Mouse (Mus musculus): ENCODE measurements around the gene Arl4a. TPM values are rescaled to one million over a fixed set of nuclear protein-coding genes. Genes with fewer than 3 reads are reported as not detected.

Gene Arl4a
- 23.5 and 23.8 TPM in 2 replicates for polyA plus RNA-seq (2016; fragmentation: Nextera tagmentation; extraction: Ambion mirVana)

GRCm38 (mm10) chr12:40037876-40038463, at the start of gene Arl4a:
Arl4a (minus strand) TSS chr12:40038025.
- under 1% methylated on average over 68 of the region's 68 CpGs for WGBS
- peak within 1 kb of the TSS; percentile 84 for H3K4me3 ChIP-seq
- peaks cover 8% of the 10 kb centered on the region for H3K4me1 ChIP-seq
- H3K27ac ChIP-seq (replicated peaks) = peak within 1 kb of the TSS; percentile 89
- 0 out of 2 replicates have a peak, but pooled peaks cover 7% of the 10 kb centered on the region for H3K27me3 ChIP-seq (replicated peaks; ENCODE audit: low read depth, poor library complexity, severe bottlenecking)
- DNase-seq (ENCODE audit: low spot score) = peak; percentile 92
- H3K36me3 ChIP-seq (replicated peaks) = no peaks in the 10 kb centered on the region
- H3K9me3 ChIP-seq = no peaks in the 10 kb centered on the region

GRCm38 (mm10) chr12:40085731-40086322, 48.0 kb upstream of the Arl4a start:
- 78% methylated on average over 5 of the region's 5 CpGs for WGBS
- Histone ChIP-seq H3K36me3 (replicated peaks) (no peaks in the 10 kb centered on the region), H3K9me3 (no peaks in the 10 kb centered on the region), H3K27ac (replicated peaks) (no peak overlapping the region), H3K4me1 (no peaks in the 10 kb centered on the region), H3K27me3 (replicated peaks; ENCODE audit: low read depth, poor library complexity, severe bottlenecking) (no peaks in the 10 kb centered on the region), H3K4me3 (no peak overlapping the region)
- DNase-seq (ENCODE audit: low spot score) = no peak

- no peak for DNase-seq (ENCODE audit: low spot score)
- no peaks in the 10 kb centered on the region for H3K36me3 ChIP-seq (replicated peaks)
- no peaks in the 10 kb centered on the region for H3K9me3 ChIP-seq
- WGBS = 58% methylated on average over 5 of the region's 6 CpGs
- H3K4me3 ChIP-seq = no peak overlapping the region
- no peaks in the 10 kb centered on the region for H3K27me3 ChIP-seq (replicated peaks; ENCODE audit: low read depth, poor library complexity, severe bottlenecking)
- no peak overlapping the region for H3K27ac ChIP-seq (replicated peaks)
- H3K4me1 ChIP-seq = no peaks in the 10 kb centered on the region
Measured at GRCm38 (mm10) chr12:40082453-40083238, 44.8 kb upstream of the Arl4a start.

- Histone ChIP-seq H3K9me3 (no peaks in the 10 kb centered on the region), H3K27me3 (replicated peaks; ENCODE audit: low read depth, poor library complexity, severe bottlenecking) (no peaks in the 10 kb centered on the region), H3K36me3 (replicated peaks) (no peaks in the 10 kb centered on the region), H3K4me1 (no peaks in the 10 kb centered on the region), H3K4me3 (no peak overlapping the region), H3K27ac (replicated peaks) (no peak overlapping the region)
- no peak for DNase-seq (ENCODE audit: low spot score)
- 80% methylated on average over 5 of the region's 5 CpGs for WGBS
Measured at GRCm38 (mm10) chr12:40082048-40082447, 44.2 kb upstream of the Arl4a start.

GRCm38 (mm10) chr12:40073660-40074059, 35.8 kb upstream of the Arl4a start:
- Histone ChIP-seq H3K4me1 (no peaks in the 10 kb centered on the region), H3K27ac (replicated peaks) (no peak overlapping the region), H3K27me3 (replicated peaks; ENCODE audit: low read depth, poor library complexity, severe bottlenecking) (no peaks in the 10 kb centered on the region), H3K9me3 (no peaks in the 10 kb centered on the region), H3K36me3 (replicated peaks) (no peaks in the 10 kb centered on the region), H3K4me3 (no peak overlapping the region)
- WGBS = 70% methylated on average over 5 of the region's 5 CpGs
- DNase-seq (ENCODE audit: low spot score) = no peak

- H3K27me3 ChIP-seq (replicated peaks; ENCODE audit: low read depth, poor library complexity, severe bottlenecking) = no peaks in the 10 kb centered on the region
- no peak for DNase-seq (ENCODE audit: low spot score)
- H3K36me3 ChIP-seq (replicated peaks) = no peaks in the 10 kb centered on the region
- H3K4me3 ChIP-seq = no peak overlapping the region
- no peak overlapping the region for H3K27ac ChIP-seq (replicated peaks)
- 72% methylated on average over 1 of the region's 1 CpGs for WGBS
- no peaks in the 10 kb centered on the region for H3K4me1 ChIP-seq
- no peaks in the 10 kb centered on the region for H3K9me3 ChIP-seq
Measured at GRCm38 (mm10) chr12:40047024-40047423, 9.2 kb upstream of the Arl4a start.

- no peaks in the 10 kb centered on the region for H3K36me3 ChIP-seq (replicated peaks)
- no peak overlapping the region for H3K27ac ChIP-seq (replicated peaks)
- no peak overlapping the region for H3K4me3 ChIP-seq
- WGBS = 87% methylated on average over 8 of the region's 8 CpGs
- DNase-seq (ENCODE audit: low spot score) = no peak
- H3K27me3 ChIP-seq (replicated peaks; ENCODE audit: low read depth, poor library complexity, severe bottlenecking) = 0 out of 2 replicates have a peak, but pooled peaks cover 2% of the 10 kb centered on the region
- no peaks in the 10 kb centered on the region for H3K9me3 ChIP-seq
- no peaks in the 10 kb centered on the region for H3K4me1 ChIP-seq
Measured at GRCm38 (mm10) chr12:40043816-40044585, 6.2 kb upstream of the Arl4a start.

GRCm38 (mm10) chr12:40040067-40040466, 2.2 kb upstream of the Arl4a start:
- Histone ChIP-seq H3K36me3 (replicated peaks) (no peaks in the 10 kb centered on the region), H3K27ac (replicated peaks) (no peak overlapping the region), H3K4me1 (peaks cover 8% of the 10 kb centered on the region), H3K27me3 (replicated peaks; ENCODE audit: low read depth, poor library complexity, severe bottlenecking) (0 out of 2 replicates have a peak, but pooled peaks cover 7% of the 10 kb centered on the region), H3K9me3 (no peaks in the 10 kb centered on the region), H3K4me3 (no peak overlapping the region)
- peak; percentile 34 for DNase-seq (ENCODE audit: low spot score)

- Histone ChIP-seq H3K36me3 (replicated peaks) (no peaks in the 10 kb centered on the region), H3K27me3 (replicated peaks; ENCODE audit: low read depth, poor library complexity, severe bottlenecking) (0 out of 2 replicates have a peak, but pooled peaks cover 7% of the 10 kb centered on the region), H3K27ac (replicated peaks) (peak overlapping the region; percentile 89), H3K4me1 (peaks cover 8% of the 10 kb centered on the region), H3K4me3 (peak overlapping the region; percentile 84), H3K9me3 (no peaks in the 10 kb centered on the region)
- DNase-seq (ENCODE audit: low spot score) = peak; percentile 99
- WGBS = under 1% methylated on average over 60 of the region's 60 CpGs
Measured at GRCm38 (mm10) chr12:40037226-40037813, 505 bp downstream of the Arl4a start.

GRCm38 (mm10) chr12:40036666-40037065, 1.2 kb downstream of the Arl4a start:
- H3K27me3 ChIP-seq (replicated peaks; ENCODE audit: low read depth, poor library complexity, severe bottlenecking) = 0 out of 2 replicates have a peak, but pooled peaks cover 7% of the 10 kb centered on the region
- no peaks in the 10 kb centered on the region for H3K9me3 ChIP-seq
- H3K4me1 ChIP-seq = peaks cover 8% of the 10 kb centered on the region
- peak overlapping the region; percentile 84 for H3K4me3 ChIP-seq
- peak overlapping the region; percentile 89 for H3K27ac ChIP-seq (replicated peaks)
- WGBS = 9% methylated on average over 11 of the region's 11 CpGs
- no peaks in the 10 kb centered on the region for H3K36me3 ChIP-seq (replicated peaks)
- DNase-seq (ENCODE audit: low spot score) = peak; percentile 16

GRCm38 (mm10) chr12:40035506-40035905, 2.3 kb downstream of the Arl4a start:
- no peak overlapping the region for H3K27ac ChIP-seq (replicated peaks)
- H3K27me3 ChIP-seq (replicated peaks; ENCODE audit: low read depth, poor library complexity, severe bottlenecking) = 0 out of 2 replicates have a peak, but pooled peaks cover 7% of the 10 kb centered on the region
- WGBS = 86% methylated on average over 4 of the region's 4 CpGs
- H3K4me3 ChIP-seq = peak overlapping the region; percentile 84
- H3K4me1 ChIP-seq = peaks cover 8% of the 10 kb centered on the region
- DNase-seq (ENCODE audit: low spot score) = no peak
- H3K36me3 ChIP-seq (replicated peaks) = no peaks in the 10 kb centered on the region
- H3K9me3 ChIP-seq = no peaks in the 10 kb centered on the region

- no peak for DNase-seq (ENCODE audit: low spot score)
- Histone ChIP-seq H3K36me3 (replicated peaks) (no peaks in the 10 kb centered on the region), H3K27ac (replicated peaks) (no peak overlapping the region), H3K27me3 (replicated peaks; ENCODE audit: low read depth, poor library complexity, severe bottlenecking) (no peaks in the 10 kb centered on the region), H3K4me1 (no peaks in the 10 kb centered on the region), H3K9me3 (no peaks in the 10 kb centered on the region), H3K4me3 (no peak overlapping the region)
- 84% methylated on average over 4 of the region's 4 CpGs for WGBS
Measured at GRCm38 (mm10) chr12:40029201-40029600, 8.6 kb downstream of the Arl4a start.

Measured in embryonic facial prominence, embryonic 10.5 days (tissue).